Mouse (Mus musculus) bone marrow, adult 2 months (tissue): ENCODE measurements at regions not wholly inside any gene's neighbourhood (a gene's known extent, or its start where the extent isn't known, plus 50 kb on each side); places are given as distances from the start of the nearest gene placed in this dataset.

Source experiments
- CTCF ChIP-seq: fragments of 200-500 bp; IDR thresholded peaks from 2 replicates; pipeline ENCODE4 v1.5.1; 2011; ENCODE audit warnings: low read length, control low read depth; ENCODE audit not compliant: control insufficient read depth, insufficient read depth
- POLR2A ChIP-seq: fragments of 200-500 bp; IDR thresholded peaks from 2 replicates; pipeline ENCODE4 v1.6.1; 2011; ENCODE audit warnings: low read depth, mild to moderate bottlenecking, control low read depth, low read length, borderline replicate concordance; ENCODE audit not compliant: control insufficient read depth

- TF ChIP-seq POLR2A (no peak), CTCF (no peak)
Observed at GRCm38 (mm10) chr13:28530947-28531346, 273.6 kb downstream of the Gm11361 start.
